Mouse (Mus musculus) embryonic facial prominence, embryonic 11.5 days (tissue): ENCODE data around the gene Ube2s. TPM values are rescaled to one million over a fixed set of nuclear protein-coding genes. Genes with fewer than 3 reads are reported as not detected.
"Not testable (repeated sequence)": the region's sequence is repeated elsewhere in the genome, so short reads cannot be mapped to it uniquely, and the experiment has no call there.

Source experiments
- ATAC-seq: fragments of 200-750 bp; cut with Nextera tagmentation; replicated peaks from 2 replicates; pipeline ENCODE4 v1.8.0; 2017; ENCODE audit warnings: low read depth; ENCODE audit not compliant: insufficient number of reproducible peaks, low FRiP score, low TSS enrichment
- DNase-seq: peaks from one replicate; pipeline ENCODE4 v3.0.0-alpha.2; 2015; ENCODE audit warnings: low spot score
- H3K27ac ChIP-seq: fragments of 300-500 bp; sonication (generic); replicated peaks from 2 replicates; pipeline ENCODE4 v1.5.1; 2014; ENCODE audit warnings: mild to moderate bottlenecking, low read depth, low read length, control low read depth
- H3K27me3 ChIP-seq: fragments of 300-500 bp; sonication (generic); 2 replicates; pipeline ENCODE4 v1.6.1; 2014; ENCODE audit warnings: mild to moderate bottlenecking, low read length, moderate library complexity, mixed read lengths; ENCODE audit not compliant: control insufficient read depth, insufficient read depth
- H3K36me3 ChIP-seq: fragments of 300-500 bp; sonication (generic); replicated peaks from 2 replicates; pipeline ENCODE4 v1.6.1; 2014; ENCODE audit warnings: low read depth, mild to moderate bottlenecking, low read length, moderate library complexity, mixed read lengths; ENCODE audit not compliant: control insufficient read depth, insufficient read depth
- H3K4me1 ChIP-seq: fragments of 300-500 bp; sonication (generic); 2 replicates; pipeline ENCODE4 v1.6.1; 2014; ENCODE audit warnings: low read length, mixed read lengths; ENCODE audit not compliant: control insufficient read depth, insufficient read depth
- H3K4me2 ChIP-seq: fragments of 300-500 bp; sonication (generic); 2 replicates; pipeline ENCODE4 v1.6.1; 2014; ENCODE audit warnings: low read depth, mild to moderate bottlenecking, control low read depth, low read length, moderate library complexity
- H3K4me3 ChIP-seq: fragments of 300-500 bp; sonication (generic); 2 replicates; pipeline ENCODE4 v1.5.1; 2014; ENCODE audit warnings: low read depth, low read length, control low read depth
- H3K9ac ChIP-seq: fragments of 300-500 bp; sonication (generic); replicated peaks from 2 replicates; pipeline ENCODE4 v1.6.1; 2014; ENCODE audit warnings: mild to moderate bottlenecking, control low read depth, low read length
- H3K9me3 ChIP-seq: fragments of 300-500 bp; sonication (generic); replicated peaks from 2 replicates; pipeline ENCODE4 v1.6.1; 2016; ENCODE audit warnings: mild to moderate bottlenecking, low read length, inconsistent platforms, mixed read lengths; ENCODE audit not compliant: control insufficient read depth
- WGBS: fragments of 180-500 bp; shearing (Covaris S2); extraction: QIAGEN DNeasy Blood & Tissue Kit; methylation state at CpG from one replicate; pipeline ENCODE4 v1.1.7; 2014; 5-methylcytosine and 5-hydroxymethylcytosine counted together
- polyA plus RNA-seq: library from polyadenylated mRNA; unstranded; fragments of >200 nt; fragmentation: Nextera tagmentation; extraction: Ambion mirVana; gene quantifications from 2 replicates; pipeline ENCODE4 v1.2.1, GENCODE M21; 2014

Ube2s gene
- polyA plus RNA-seq, 1 experiment from 2014 or later = 453 TPM

- 6% methylated on average over 33 of the region's 34 CpGs for WGBS
- no peaks in the 10 kb centered on the region for H3K36me3 ChIP-seq
- H3K27me3 ChIP-seq = peaks cover 25% of the 10 kb centered on the region
- H3K4me1 ChIP-seq = no peaks in the 10 kb centered on the region
- peak overlapping the region; percentile 87 for H3K4me2 ChIP-seq
- ATAC-seq (peak; percentile 68), DNase-seq (no peak)
- H3K9ac ChIP-seq = 0 out of 2 replicates have a peak overlapping the region, but pooled peaks have one; percentile 25
- H3K9me3 ChIP-seq = no peaks in the 10 kb centered on the region
- no peak overlapping the region for H3K27ac ChIP-seq
- peak overlapping the region; percentile 41 for H3K4me3 ChIP-seq
Measured at GRCm38 (mm10) chr7:4835631-4836327, 23.4 kb upstream of the Ube2s start.

DNA sequence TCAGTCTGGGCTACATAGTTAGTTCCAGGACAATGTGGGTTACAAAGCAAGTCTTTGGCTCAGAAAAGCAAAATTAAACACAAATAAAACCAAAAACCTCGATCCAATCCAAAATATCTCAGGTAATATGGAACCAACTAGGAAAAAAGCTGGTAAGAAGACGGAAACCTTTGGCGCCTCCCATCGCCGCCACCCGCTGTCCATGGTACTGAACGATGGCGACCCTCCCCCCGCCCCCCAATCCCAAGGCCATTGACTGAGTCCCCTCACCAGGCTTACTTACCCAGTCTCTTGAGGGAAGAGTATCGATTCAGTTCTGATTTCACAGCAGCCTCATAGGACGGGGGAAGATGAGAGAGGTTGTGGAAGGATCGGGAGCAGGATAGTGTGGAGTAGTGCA, 18.1 kb upstream of the Ube2s start:
- no peak overlapping the region for H3K9ac ChIP-seq
- WGBS = 4% methylated on average over 12 of the region's 12 CpGs
- H3K36me3 ChIP-seq = no peaks in the 10 kb centered on the region
- no peak overlapping the region for H3K4me3 ChIP-seq
- H3K27ac ChIP-seq = no peak overlapping the region
- no peak overlapping the region for H3K4me2 ChIP-seq
- H3K9me3 ChIP-seq = no peaks in the 10 kb centered on the region
- peaks cover 8% of the 10 kb centered on the region for H3K27me3 ChIP-seq
- DNase-seq (peak; percentile 58), ATAC-seq (no peak)
- no peaks in the 10 kb centered on the region for H3K4me1 ChIP-seq

- H3K4me3 ChIP-seq = no peak overlapping the region
- H3K4me2 ChIP-seq = no peak overlapping the region
- no peaks in the 10 kb centered on the region for H3K9me3 ChIP-seq
- no peaks in the 10 kb centered on the region for H3K27me3 ChIP-seq
- H3K4me1 ChIP-seq = no peaks in the 10 kb centered on the region
- ATAC-seq = no peak
- H3K9ac ChIP-seq = no peak overlapping the region
- 55% methylated on average over 4 of the region's 4 CpGs for WGBS
- no peak overlapping the region for H3K27ac ChIP-seq
- DNase-seq = no peak
- H3K36me3 ChIP-seq = no peaks in the 10 kb centered on the region
Measured at GRCm38 (mm10) chr7:4825365-4825764, 13.0 kb upstream of the Ube2s start.

GRCm38 (mm10) chr7:4822162-4822907, 9.9 kb upstream of the Ube2s start:
- no peak overlapping the region for H3K27ac ChIP-seq
- no peak overlapping the region for H3K4me3 ChIP-seq
- no peaks in the 10 kb centered on the region for H3K27me3 ChIP-seq
- ATAC-seq = no peak
- H3K4me2 ChIP-seq = no peak overlapping the region
- H3K4me1 ChIP-seq = no peaks in the 10 kb centered on the region
- no peak overlapping the region for H3K9ac ChIP-seq
- 58% methylated on average over 6 of the region's 6 CpGs for WGBS
- H3K9me3 ChIP-seq = no peaks in the 10 kb centered on the region
- no peak for DNase-seq
- no peaks in the 10 kb centered on the region for H3K36me3 ChIP-seq

DNA sequence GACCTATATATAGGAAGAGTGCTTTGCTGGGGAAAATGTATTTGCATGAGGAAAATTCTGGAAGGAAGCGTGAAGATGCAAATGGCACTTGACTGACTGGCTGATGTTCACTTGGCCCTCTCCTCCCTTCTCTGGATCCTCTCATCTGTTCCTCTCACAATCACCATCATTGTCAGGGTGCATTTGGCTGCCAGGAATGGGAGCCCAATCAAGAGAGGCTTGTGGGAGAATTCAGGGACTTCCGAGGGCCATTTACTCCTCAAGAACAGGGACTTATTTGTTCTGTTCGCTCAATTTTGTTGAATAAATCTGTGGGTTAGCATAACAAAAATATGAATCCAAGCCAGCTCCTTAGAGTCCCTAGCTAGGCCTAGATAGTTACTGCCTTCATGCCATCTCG, 9.3 kb upstream of the Ube2s start:
- DNase-seq (no peak), ATAC-seq (no peak)
- Histone ChIP-seq H3K4me2 (no peak overlapping the region), H3K4me3 (no peak overlapping the region), H3K9ac (no peak overlapping the region), H3K36me3 (no peaks in the 10 kb centered on the region), H3K9me3 (no peaks in the 10 kb centered on the region), H3K27me3 (no peaks in the 10 kb centered on the region), H3K27ac (no peak overlapping the region), H3K4me1 (no peaks in the 10 kb centered on the region)
- WGBS = 81% methylated on average over 4 of the region's 4 CpGs

DNA sequence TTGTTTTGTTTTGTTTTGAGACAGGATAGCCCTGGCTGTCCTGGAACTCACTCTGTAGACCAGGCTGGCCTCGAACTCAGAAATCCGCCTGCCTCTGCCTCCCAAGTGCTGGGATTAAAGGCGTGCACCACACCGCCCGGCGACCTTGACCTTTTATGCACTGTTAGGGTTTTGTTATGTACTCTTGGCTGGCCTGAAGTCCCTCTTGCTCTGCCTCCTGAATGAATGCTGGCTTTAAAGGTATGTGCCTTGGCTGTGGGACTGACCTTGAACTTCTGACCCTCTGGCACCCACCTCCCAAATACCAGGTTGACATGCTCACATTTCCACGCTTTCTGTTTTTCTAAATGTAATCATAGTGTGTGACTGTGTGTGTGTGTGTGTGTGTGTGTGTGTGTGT, 8.5 kb upstream of the Ube2s start:
- DNase-seq, H3K36me3 ChIP-seq, H3K9ac ChIP-seq, H3K27me3 ChIP-seq, H3K4me1 ChIP-seq, H3K9me3 ChIP-seq, H3K27ac ChIP-seq, ATAC-seq, H3K4me2 ChIP-seq, H3K4me3 ChIP-seq: not testable (repeated sequence)
- WGBS = 92% methylated on average over 7 of the region's 7 CpGs

DNA sequence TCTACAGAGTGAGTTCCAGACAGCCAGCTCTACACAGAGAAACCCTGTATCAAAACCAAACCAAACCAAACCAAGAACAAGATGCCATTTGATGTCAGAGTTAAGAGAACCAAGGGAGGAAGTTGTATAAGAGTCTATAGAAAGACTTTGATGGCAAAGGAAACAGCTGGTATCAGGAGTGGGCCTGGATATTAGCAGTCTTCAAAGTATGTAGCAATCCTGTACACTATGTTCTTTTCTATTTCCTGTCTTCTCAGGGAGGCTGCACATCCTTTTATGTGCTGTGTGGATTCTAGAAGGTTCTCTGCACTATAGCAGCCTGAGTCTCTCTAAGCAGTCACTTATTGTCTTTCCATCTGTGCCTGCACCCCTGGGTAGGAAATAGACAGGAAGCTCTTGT, 4.2 kb upstream of the Ube2s start:
- Histone ChIP-seq H3K27ac (no peak overlapping the region), H3K4me1 (no peaks in the 10 kb centered on the region), H3K4me2 (no peak overlapping the region)

DNA sequence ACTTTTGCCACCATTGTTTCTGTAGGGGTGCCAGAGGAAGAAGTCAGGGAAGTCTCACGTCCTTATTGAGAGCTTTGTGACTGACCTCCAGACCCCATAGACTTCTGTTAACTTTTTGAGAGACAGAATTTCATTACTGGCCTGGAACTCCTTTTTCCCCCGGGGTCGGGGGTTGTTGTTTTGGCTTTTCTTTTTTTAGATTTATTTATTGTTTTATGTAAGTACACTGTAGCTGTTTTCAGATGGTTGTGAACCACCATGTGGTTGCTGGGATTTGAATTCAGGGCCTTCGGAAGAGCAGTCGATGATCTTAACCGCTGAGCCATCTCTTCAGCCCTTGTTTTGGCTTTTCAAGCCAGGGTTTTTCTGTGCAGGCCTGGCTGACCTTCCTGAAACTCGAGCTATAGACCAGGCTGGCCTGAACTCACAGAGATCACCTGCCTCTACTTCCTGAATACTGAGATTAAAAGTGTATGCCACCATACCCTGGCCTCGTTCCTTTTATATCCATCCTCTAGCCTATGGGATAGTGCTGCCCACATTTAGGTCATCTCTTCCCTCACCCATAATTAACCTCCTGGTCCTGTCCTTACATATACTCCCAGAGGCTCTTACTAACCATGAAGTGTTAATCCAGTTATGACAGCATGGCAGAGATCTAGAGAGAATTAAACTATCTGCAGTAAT, 858 bp upstream of the Ube2s start:
- ATAC-seq = no peak
- 24% methylated on average over 8 of the region's 8 CpGs for WGBS
- Histone ChIP-seq H3K4me3 (peak overlapping the region; percentile 99), H3K27ac (peak overlapping the region; percentile 86), H3K27me3 (no peaks in the 10 kb centered on the region), H3K36me3 (peaks cover 2% of the 10 kb centered on the region; the same call in 1 of the 2 replicates), H3K4me2 (peak overlapping the region; percentile 55), H3K9ac (peak overlapping the region; percentile 57), H3K9me3 (no peaks in the 10 kb centered on the region), H3K4me1 (no peaks in the 10 kb centered on the region)
- no peak for DNase-seq

More for the DNA sequence above, 4.2 kb upstream of the Ube2s start:
- H3K9ac ChIP-seq = no peak overlapping the region
- no peaks in the 10 kb centered on the region for H3K27me3 ChIP-seq
- no peak for ATAC-seq
- no peak overlapping the region for H3K4me3 ChIP-seq
- no peak for DNase-seq
- no peaks in the 10 kb centered on the region for H3K36me3 ChIP-seq
- no peaks in the 10 kb centered on the region for H3K9me3 ChIP-seq
